Mouse (Mus musculus): ENCODE measurements around the gene Abl1. TPM values are rescaled to one million over a fixed set of nuclear protein-coding genes. Genes with fewer than 3 reads are reported as not detected.

Gene Abl1
- polyA plus RNA-seq (2014; fragmentation: Nextera tagmentation; extraction: Ambion mirVana): 28.4 and 33.0 TPM in 2 replicates

DNA sequence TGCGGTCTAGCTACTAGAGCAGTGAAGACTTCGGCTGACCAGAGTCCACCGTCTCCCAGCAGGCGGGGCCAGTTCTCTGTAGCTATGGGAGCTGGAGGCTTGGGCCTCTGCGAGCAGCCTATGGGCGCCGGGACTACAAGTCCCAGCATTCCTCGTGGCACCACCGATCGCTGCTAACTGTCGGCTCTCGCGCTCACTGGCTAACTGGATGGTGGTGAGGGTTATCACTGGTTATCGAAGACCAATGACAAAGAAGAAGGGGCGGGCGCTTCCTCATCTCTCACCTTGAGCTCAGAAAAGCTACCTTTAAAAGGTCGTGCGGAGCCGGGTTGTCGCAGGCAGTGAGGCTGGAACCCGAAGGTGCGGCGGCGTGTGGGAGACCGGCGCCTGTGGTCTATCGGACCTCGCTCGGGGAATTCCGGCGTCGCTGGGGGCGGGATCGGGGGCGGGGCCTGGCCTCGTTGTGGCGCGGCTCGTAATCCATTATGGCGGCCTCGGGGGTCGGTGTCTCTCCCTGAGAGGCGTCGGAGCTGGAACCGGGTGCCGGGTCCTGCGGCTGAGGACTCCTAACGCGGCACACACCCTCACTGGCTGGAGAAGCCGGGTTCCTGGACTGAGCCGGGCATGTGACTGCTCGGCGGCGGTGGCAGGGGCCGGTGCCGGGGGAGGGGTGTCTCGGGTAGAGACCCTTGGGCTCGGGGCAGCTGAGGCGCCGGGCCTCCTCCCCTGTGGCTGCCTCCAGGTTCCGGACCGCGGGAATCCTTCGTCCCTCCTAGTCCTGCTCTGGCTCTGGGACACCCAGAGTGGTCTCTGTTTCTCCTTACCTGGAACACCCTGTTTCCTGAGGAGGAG lies at the start of gene Abl1:
TSS of gene Abl1 (plus strand) at position 303 of the 852 bp plus-strand sequence.
- DNase-seq (ENCODE audit: low spot score, missing footprints): peak; percentile 99
- H3K9ac ChIP-seq (ENCODE audit: low read length): peak within 1 kb of the TSS; percentile 93
- peak within 1 kb of the TSS; percentile 90 for H3K4me3 ChIP-seq (ENCODE audit: low read depth, low read length)
- peak within 1 kb of the TSS; percentile 87 for H3K4me2 ChIP-seq
- no peaks in the 10 kb centered on the region for H3K36me3 ChIP-seq (ENCODE audit: control insufficient read depth, insufficient read depth, low read length)
- ATAC-seq (ENCODE audit: low FRiP score): peak; percentile 98
- H3K27me3 ChIP-seq (ENCODE audit: control insufficient read depth, insufficient read depth, low read length): no peaks in the 10 kb centered on the region
- peak within 1 kb of the TSS; percentile 84 for H3K27ac ChIP-seq (ENCODE audit: low read depth, low read length)
- H3K9me3 ChIP-seq (ENCODE audit: control insufficient read depth, low read length): no peaks in the 10 kb centered on the region
- H3K4me1 ChIP-seq (ENCODE audit: control insufficient read depth, insufficient read depth, low read length): peaks cover 17% of the 10 kb centered on the region
- under 1% methylated on average over 59 of the region's 64 CpGs for WGBS

DNA sequence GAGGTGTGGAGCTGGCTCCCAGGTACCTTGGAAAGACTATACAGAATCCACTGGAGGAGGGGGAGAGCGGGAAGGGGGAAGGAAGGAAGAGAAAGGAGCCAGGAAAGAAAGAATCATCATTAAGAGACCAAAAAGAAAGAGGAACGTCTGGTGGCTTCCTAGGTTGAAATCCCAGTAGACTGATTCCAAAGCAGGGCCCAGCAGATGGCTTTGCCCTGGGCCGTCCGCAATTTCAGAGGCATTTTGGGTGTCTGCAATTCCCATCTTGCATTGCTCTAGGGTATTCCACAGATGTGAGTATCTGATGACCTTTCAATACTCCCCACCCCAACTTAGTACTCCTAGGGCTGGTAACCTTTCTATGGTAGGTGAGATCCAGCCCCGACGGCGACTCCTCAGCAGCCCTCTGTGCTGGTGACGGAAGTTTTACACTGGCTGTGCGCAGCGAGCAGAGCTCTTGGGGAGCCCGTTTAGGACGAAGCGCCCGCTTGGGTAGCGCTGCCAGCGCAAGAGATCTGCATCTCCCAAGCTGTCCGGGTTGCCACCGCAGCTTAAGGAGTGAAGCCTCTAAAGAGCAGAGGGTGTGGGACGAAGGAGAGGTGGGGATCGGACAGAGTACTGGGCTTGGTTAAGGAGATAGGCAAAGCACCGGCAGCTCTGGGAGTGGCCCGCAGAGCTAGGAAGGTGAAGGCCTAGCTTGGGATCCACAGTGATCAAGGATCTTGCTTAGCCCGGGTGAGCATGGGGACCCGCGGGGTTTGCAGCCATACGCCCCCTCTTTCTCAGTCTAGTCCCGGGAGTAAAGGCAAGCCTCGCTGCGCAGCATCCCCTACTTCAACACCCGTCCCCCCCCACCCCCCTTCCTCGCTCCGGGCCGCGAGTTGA lies 49.4 kb upstream of the Abl1 start:
- ATAC-seq (ENCODE audit: low FRiP score): no peak
- H3K4me1 ChIP-seq (ENCODE audit: control insufficient read depth, insufficient read depth, low read length): peaks cover 50% of the 10 kb centered on the region
- H3K9me3 ChIP-seq (ENCODE audit: control insufficient read depth, low read length): no peaks in the 10 kb centered on the region
- H3K4me2 ChIP-seq: peak overlapping the region; percentile 64
- no peaks in the 10 kb centered on the region for H3K36me3 ChIP-seq (ENCODE audit: control insufficient read depth, insufficient read depth, low read length)
- under 1% methylated on average over 33 of the region's 34 CpGs for WGBS
- peak overlapping the region; percentile 11; the same call in 1 of the 2 replicates for H3K9ac ChIP-seq (ENCODE audit: low read length)
- peaks cover 98% of the 10 kb centered on the region for H3K27me3 ChIP-seq (ENCODE audit: control insufficient read depth, insufficient read depth, low read length)
- H3K27ac ChIP-seq (ENCODE audit: low read depth, low read length): no peak overlapping the region
- H3K4me3 ChIP-seq (ENCODE audit: low read depth, low read length): peak overlapping the region; percentile 35
- peak; percentile 95 for DNase-seq (ENCODE audit: low spot score, missing footprints)

DNA sequence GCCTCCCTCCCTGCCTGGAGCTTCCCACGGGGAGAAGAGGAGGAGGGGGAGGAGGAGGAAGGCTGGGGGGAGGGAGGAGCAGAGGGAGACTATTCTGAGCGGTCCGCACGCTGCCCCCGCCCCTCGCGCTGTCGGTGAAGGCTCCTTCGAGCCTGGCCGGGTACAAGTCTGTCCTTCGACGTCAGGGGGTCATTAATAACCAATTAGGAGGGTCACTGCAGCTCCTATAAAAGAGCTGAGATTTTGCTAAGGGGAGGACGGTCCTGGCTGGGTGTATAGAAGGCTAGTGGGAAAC lies 48.8 kb upstream of the Abl1 start:
- Histone ChIP-seq H3K27ac (ENCODE audit: low read depth, low read length) (no peak overlapping the region), H3K36me3 (ENCODE audit: control insufficient read depth, insufficient read depth, low read length) (no peaks in the 10 kb centered on the region), H3K27me3 (ENCODE audit: control insufficient read depth, insufficient read depth, low read length) (peaks cover 98% of the 10 kb centered on the region), H3K4me1 (ENCODE audit: control insufficient read depth, insufficient read depth, low read length) (peaks cover 50% of the 10 kb centered on the region), H3K4me3 (ENCODE audit: low read depth, low read length) (peak overlapping the region; percentile 35), H3K9ac (ENCODE audit: low read length) (peak overlapping the region; percentile 9; the same call in 1 of the 2 replicates), H3K4me2 (peak overlapping the region; percentile 64), H3K9me3 (ENCODE audit: control insufficient read depth, low read length) (no peaks in the 10 kb centered on the region)
- WGBS: 0% methylated on average over 12 of the region's 13 CpGs
- peak; percentile 6; the same call in 1 of the 2 replicates for ATAC-seq (ENCODE audit: low FRiP score)
- DNase-seq (ENCODE audit: low spot score, missing footprints): no peak

DNA sequence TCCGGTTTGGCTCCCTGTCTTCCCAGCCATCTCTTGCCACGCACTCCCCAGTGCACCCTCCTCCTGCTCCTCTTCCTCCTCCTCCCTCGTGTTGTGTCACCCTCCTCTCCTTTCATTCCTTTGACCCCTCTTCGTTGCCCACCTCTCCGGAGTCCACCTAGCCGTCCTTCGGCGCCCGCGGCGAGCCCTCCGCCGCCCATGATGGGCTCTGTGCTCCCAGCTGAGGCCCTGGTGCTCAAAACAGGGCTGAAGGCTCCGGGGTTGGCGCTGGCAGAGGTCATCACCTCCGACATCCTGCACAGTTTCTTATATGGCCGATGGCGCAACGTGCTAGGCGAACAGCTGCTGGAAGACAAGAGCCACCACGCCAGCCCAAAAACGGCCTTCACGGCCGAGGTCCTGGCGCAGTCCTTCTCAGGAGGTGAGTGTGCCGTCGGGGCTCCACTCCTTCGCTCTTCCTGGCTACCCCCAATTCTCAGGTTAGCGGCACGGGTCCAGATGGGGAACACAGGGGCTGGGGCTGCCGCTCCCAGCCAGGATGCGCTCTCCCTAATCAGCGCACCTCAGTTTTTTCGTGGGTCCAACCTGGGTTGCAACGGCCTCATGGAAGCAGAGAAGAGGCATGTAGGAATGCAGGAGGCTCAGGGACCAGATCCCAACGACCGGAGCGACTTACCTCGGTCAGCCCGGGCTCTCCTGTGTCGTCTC lies 48.1 kb upstream of the Abl1 start, which contains the start of gene Prdm12:
TSS of gene Prdm12 (plus strand) at position 137 of the 708 bp plus-strand sequence.
- H3K4me3 ChIP-seq (ENCODE audit: low read depth, low read length): peak within 1 kb of the TSS; percentile 35
- H3K36me3 ChIP-seq (ENCODE audit: control insufficient read depth, insufficient read depth, low read length): no peaks in the 10 kb centered on the region
- H3K27me3 ChIP-seq (ENCODE audit: control insufficient read depth, insufficient read depth, low read length): peaks cover 98% of the 10 kb centered on the region
- DNase-seq (ENCODE audit: low spot score, missing footprints) (peak; percentile 97), ATAC-seq (ENCODE audit: low FRiP score) (no peak)
- H3K9ac ChIP-seq (ENCODE audit: low read length): peak within 1 kb of the TSS; percentile 46; the same call in 1 of the 2 replicates
- H3K4me2 ChIP-seq: peak within 1 kb of the TSS; percentile 64
- under 1% methylated on average over 41 of the region's 41 CpGs for WGBS
- peak within 1 kb of the TSS; percentile 42; the same call in 1 of the 2 replicates for H3K27ac ChIP-seq (ENCODE audit: low read depth, low read length)
- peaks cover 48% of the 10 kb centered on the region for H3K4me1 ChIP-seq (ENCODE audit: control insufficient read depth, insufficient read depth, low read length)
- no peaks in the 10 kb centered on the region for H3K9me3 ChIP-seq (ENCODE audit: control insufficient read depth, low read length)

DNA sequence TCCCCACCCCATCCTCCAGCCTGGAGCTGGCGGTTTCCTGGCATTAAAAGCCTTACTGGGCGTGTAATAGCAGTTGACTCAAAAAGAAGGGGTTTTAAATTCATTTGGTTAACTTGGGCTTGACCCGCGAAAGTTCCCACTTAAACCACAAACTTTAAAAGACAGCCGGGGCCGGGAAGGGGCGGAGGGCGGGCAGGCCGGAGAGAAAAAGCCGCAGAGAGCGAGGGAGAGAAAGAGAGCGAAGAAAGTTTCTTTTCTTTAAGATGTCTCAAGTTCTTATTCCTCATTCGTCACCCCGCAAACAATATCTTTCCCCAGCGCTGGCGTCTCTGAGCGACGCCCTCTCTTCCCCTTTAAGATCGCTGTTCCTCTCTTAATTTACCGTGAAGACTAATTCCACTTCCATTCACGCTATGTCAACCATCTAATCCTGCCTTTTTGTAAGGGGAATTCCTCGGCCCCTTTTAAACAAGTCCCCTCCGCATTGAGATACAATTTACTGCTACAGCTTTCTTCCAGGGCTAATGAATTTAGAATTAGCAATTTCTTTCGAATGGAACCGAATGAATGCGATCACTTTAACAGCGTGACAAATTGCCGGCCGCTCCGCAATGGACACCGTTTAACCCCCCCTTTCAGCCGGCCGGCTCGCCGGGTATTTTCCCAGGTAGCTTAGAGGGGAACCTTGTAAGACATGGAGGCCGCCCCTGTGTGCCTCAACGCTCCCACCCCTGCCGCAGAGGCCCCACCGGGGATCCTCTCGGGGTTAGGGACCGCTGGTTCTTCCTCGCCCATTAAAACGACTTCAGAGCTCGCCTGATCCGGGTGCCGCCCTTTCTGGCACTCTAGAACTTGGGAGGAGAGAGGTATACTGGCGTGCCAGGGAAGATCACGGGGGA lies 47.3 kb upstream of the Abl1 start:
- DNase-seq (ENCODE audit: low spot score, missing footprints): peak; percentile 98
- Histone ChIP-seq H3K9me3 (ENCODE audit: control insufficient read depth, low read length) (no peaks in the 10 kb centered on the region), H3K36me3 (ENCODE audit: control insufficient read depth, insufficient read depth, low read length) (no peaks in the 10 kb centered on the region), H3K27me3 (ENCODE audit: control insufficient read depth, insufficient read depth, low read length) (peaks cover 98% of the 10 kb centered on the region), H3K4me2 (peak overlapping the region; percentile 64), H3K27ac (ENCODE audit: low read depth, low read length) (peak overlapping the region; percentile 42; the same call in 1 of the 2 replicates), H3K4me1 (ENCODE audit: control insufficient read depth, insufficient read depth, low read length) (peaks cover 40% of the 10 kb centered on the region), H3K9ac (ENCODE audit: low read length) (peak overlapping the region; percentile 46; the same call in 1 of the 2 replicates), H3K4me3 (ENCODE audit: low read depth, low read length) (peak overlapping the region; percentile 35)
- ATAC-seq (ENCODE audit: low FRiP score): peak; percentile 45
- under 1% methylated on average over 48 of the region's 48 CpGs for WGBS

DNA sequence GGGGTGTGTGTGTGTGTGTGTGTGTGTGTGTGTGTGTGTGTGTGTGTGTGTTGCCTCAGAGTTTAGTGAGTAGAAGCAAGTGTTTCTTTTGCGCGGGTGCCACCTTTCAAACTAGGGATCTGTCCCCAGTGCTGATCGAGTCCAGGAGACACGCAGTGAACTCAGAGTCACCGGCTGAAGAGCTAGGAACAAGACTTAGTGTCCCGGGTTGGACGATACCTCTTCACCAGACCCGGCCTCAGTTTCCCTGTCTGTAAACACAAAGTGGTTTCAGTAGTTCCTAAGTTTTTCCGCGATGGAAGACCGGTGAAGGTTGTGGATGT lies 46.7 kb upstream of the Abl1 start:
- Histone ChIP-seq H3K27ac (ENCODE audit: low read depth, low read length) (no peak overlapping the region), H3K4me1 (ENCODE audit: control insufficient read depth, insufficient read depth, low read length) (peaks cover 34% of the 10 kb centered on the region), H3K36me3 (ENCODE audit: control insufficient read depth, insufficient read depth, low read length) (no peaks in the 10 kb centered on the region), H3K4me3 (ENCODE audit: low read depth, low read length) (peak overlapping the region; percentile 35), H3K27me3 (ENCODE audit: control insufficient read depth, insufficient read depth, low read length) (peaks cover 99% of the 10 kb centered on the region), H3K4me2 (peak overlapping the region; percentile 64), H3K9me3 (ENCODE audit: control insufficient read depth, low read length) (no peaks in the 10 kb centered on the region), H3K9ac (ENCODE audit: low read length) (no peak overlapping the region; the same call in 1 of the 2 replicates)
- under 1% methylated on average over 11 of the region's 11 CpGs for WGBS
- no peak for DNase-seq (ENCODE audit: low spot score, missing footprints)
- no peak for ATAC-seq (ENCODE audit: low FRiP score)

DNA sequence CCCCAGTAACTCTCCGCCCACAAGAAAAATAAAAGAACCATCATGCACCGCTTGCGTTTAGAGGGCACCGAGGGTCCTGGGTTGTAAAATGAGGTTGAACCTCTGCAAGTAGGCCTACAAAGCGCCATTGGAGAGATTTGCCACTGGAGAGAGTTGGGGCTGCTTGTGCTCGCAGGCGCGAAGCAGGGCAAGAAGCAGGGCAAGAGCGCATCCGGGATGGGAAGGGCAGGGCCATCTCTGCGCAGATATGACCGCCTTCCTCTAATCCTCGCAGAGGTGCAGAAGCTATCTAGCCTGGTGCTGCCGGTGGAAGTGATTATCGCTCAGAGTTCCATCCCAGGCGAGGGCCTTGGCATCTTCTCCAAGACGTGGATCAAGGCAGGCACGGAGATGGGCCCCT lies 46.2 kb upstream of the Abl1 start:
- Histone ChIP-seq H3K4me1 (ENCODE audit: control insufficient read depth, insufficient read depth, low read length) (peaks cover 30% of the 10 kb centered on the region), H3K9ac (ENCODE audit: low read length) (no peak overlapping the region; the same call in 1 of the 2 replicates), H3K36me3 (ENCODE audit: control insufficient read depth, insufficient read depth, low read length) (no peaks in the 10 kb centered on the region), H3K9me3 (ENCODE audit: control insufficient read depth, low read length) (no peaks in the 10 kb centered on the region), H3K27ac (ENCODE audit: low read depth, low read length) (no peak overlapping the region), H3K4me3 (ENCODE audit: low read depth, low read length) (peak overlapping the region; percentile 35), H3K4me2 (peak overlapping the region; percentile 64), H3K27me3 (ENCODE audit: control insufficient read depth, insufficient read depth, low read length) (peaks cover 99% of the 10 kb centered on the region)
- WGBS: 1% methylated on average over 18 of the region's 18 CpGs
- ATAC-seq (ENCODE audit: low FRiP score): no peak
- DNase-seq (ENCODE audit: low spot score, missing footprints): peak; percentile 92
